Mouse (Mus musculus) retina, postnatal 7 days (tissue): ENCODE measurements at regions not wholly inside any gene's neighbourhood (a gene's known extent, or its start where the extent isn't known, plus 50 kb on each side); places are given as distances from the start of the nearest gene placed in this dataset.

Experiments
- DNase-seq: peaks from one replicate; pipeline ENCODE4 v3.0.0-alpha.2; 2012; ENCODE audit warnings: low read depth, low spot score

GRCm38 (mm10) chr19:14191820-14192219, 278.5 kb downstream of the Olfr1505 start:
- DNase-seq: no peak

DNA sequence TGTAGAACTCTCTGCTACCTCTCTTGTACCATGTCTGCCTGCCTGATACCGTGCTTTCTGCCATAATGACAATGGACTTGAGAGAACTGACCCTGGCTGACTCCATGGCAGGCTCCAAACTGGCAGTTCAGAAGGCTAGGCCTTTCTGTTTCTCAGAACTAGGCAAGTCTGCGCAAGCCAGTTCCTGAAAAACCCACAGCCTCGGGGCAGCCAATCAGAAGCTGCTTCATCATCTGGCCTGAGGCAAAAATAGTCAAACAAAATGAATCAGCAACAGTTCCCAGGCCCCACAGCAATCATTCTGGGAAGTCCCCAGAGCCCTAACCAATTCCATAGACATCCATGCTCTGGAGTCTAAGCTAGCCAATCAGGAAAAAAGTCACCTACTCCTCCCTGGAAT, 284.5 kb downstream of the Olfr1505 start:
- no peak for DNase-seq

GRCm38 (mm10) chr19:14220507-14220909, 307.2 kb downstream of the Olfr1505 start:
- DNase-seq: no peak

- no peak for DNase-seq
Observed at GRCm38 (mm10) chr19:14225061-14225696, 311.8 kb downstream of the Olfr1505 start.

DNA sequence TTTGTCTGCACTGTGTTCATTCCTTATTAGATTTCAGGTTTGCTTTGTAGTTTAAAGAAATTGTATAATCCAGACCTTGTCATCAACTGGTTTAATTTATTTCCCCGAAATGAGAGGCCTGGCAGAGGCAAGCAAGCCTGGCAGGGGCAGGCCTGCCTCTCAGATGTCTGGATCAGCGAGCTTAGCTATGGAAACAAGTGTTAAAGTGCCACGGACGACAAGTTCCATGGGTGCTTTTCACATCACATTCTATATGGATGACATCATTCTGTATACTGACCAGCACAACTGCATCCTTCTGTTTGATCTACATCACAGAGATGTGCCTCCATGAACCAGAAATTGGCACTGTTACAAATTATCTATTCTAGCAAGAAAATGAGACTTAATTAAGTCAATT, 312.5 kb downstream of the Olfr1505 start:
- no peak for DNase-seq

- no peak for DNase-seq
Observed at GRCm38 (mm10) chr19:14226521-14226920, 313.2 kb downstream of the Olfr1505 start.

DNA sequence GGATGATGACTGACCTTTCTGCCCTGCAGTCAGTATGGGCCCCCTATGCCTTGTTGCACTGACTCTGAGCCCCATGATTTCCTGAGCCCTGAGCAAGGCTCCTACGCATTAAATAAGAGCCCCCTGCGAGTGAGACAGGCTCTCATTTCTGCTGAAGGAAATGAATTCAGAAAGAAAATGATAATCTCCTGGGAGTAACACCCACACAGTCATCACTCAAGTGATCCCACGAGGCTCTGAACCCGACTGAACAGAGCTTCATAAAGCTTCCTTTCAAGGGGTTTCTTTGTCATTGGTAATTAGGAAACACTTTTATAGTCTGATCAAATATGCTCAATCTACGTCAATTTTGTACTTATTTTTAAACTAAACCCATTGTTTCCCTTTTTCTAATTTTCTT, 330.2 kb downstream of the Olfr1505 start:
- DNase-seq: no peak

- DNase-seq: no peak
Observed at GRCm38 (mm10) chr19:14246973-14247614, 333.8 kb downstream of the Olfr1505 start.

DNA sequence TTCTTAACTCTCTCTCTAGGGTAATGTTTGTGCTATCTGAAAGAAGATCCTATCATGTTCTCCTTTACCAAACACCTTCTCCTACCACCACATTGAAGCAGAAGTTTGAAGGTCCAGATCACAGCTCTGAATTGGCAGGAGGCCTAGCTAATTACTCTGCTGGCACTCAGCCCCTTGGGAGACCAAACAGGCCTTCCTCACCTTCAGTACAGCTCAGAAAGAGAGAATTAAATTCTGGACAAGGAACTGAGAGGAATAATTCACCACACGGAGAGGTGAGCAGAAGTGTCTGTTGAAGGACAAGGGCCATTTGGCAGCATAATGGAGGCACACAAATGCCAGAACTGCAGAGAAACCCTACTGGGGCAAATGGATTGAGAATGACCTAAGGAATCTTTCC, 334.6 kb downstream of the Olfr1505 start:
- DNase-seq: no peak

DNA sequence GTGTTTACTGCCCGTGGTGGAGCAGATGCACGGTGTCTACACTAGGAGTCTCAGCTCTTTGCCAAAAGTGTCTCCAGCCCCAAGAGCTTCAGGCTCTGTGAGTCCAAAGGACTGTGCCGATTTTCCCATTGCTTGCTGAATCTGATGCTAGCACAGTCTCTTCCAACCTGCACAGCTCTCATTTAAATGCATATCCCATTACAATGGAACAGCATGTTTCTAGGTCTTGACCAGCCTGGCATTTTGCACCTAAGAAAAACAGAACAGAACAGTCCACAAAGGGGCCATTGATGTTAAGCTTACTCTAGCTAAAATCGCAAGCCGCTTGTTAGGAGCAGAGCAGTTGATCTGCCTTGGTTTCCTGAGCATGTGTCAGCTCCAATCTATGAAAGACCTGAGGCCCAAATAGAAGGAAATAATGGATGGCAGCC, 339.2 kb downstream of the Tle4 start:
- no peak for DNase-seq

- no peak for DNase-seq
Observed at GRCm38 (mm10) chr19:14259223-14259622, 338.6 kb downstream of the Tle4 start.

GRCm38 (mm10) chr19:14289331-14289737, 308.5 kb downstream of the Tle4 start:
- no peak for DNase-seq

GRCm38 (mm10) chr19:14290911-14291310, 306.9 kb downstream of the Tle4 start:
- no peak for DNase-seq

DNA sequence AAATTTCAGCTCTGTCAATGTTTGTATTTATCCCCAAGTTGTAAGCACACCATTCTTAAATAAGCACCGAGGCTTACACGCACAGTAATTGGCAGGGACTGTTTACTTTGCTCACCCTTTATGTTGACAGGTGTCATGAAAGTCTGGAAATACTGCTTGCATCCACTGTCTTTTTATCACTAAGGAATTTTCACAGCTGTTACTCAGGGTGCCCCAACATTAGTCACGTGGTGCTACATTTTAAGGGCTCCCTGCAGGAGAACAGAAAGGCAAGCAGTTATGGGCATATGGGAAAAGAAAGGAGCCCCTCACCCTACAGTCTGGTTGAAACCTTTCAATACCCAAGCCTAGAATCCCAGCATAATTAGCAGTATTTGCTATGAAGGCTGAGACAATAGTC, 304.7 kb downstream of the Tle4 start:
- DNase-seq: no peak

- no peak for DNase-seq
Observed at GRCm38 (mm10) chr19:14301176-14301943, 296.5 kb downstream of the Tle4 start.

DNA sequence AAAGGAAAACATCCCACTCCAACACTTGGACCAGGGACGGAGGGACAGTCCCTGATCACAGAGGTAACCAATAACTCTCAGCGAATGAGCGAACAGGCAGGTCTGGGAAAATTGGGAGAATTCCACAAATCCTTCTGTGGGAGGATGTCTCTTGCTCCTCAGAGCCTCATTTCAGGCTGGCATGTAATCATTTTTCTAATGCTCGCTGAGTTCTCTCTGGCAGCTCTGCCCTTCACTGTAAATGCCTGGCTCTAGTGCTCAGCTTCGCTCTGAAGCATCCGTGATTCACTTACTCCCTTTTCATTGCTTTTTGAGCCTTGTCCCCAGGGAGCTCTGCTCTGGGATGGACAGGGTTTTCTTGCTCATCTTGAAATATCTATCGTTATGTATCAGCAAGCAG, 283.6 kb downstream of the Tle4 start:
- no peak for DNase-seq

- no peak for DNase-seq
Observed at GRCm38 (mm10) chr19:14319677-14320191, 278.1 kb downstream of the Tle4 start.

- peak; percentile 30 for DNase-seq
Observed at GRCm38 (mm10) chr19:14325353-14326052, 272.3 kb downstream of the Tle4 start.

- DNase-seq: no peak
Observed at GRCm38 (mm10) chr19:14333041-14334012, 264.5 kb downstream of the Tle4 start.

GRCm38 (mm10) chr19:14337025-14337424, 260.8 kb downstream of the Tle4 start:
- DNase-seq: peak; percentile 5

DNA sequence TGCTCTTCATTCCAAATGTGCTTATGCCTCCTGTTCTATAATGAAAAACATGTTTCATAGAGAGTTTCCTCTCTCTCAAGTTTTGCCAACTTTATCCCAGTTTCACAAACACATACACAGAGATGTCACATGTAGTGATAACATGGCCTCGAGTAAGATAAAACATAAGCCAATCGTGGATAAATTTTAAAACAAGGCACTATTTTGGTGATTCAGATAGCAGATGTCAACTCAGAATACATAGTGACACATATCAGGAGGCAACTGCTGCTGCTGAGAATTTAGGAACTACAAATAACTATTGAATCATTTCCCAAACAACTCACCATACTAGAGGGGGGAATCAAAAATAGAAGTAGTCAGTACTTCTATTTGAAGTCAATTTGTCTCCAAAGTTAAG, 257.1 kb downstream of the Tle4 start:
- no peak for DNase-seq
